Mouse (Mus musculus): ENCODE data around the gene 4930513O06Rik. TPM values are rescaled to one million over a fixed set of nuclear protein-coding genes. Genes with fewer than 3 reads are reported as not detected.

4930513O06Rik gene
- not detected in 2 replicates for polyA plus RNA-seq (2012; ENCODE audit: insufficient read depth, low replicate concordance)

DNA sequence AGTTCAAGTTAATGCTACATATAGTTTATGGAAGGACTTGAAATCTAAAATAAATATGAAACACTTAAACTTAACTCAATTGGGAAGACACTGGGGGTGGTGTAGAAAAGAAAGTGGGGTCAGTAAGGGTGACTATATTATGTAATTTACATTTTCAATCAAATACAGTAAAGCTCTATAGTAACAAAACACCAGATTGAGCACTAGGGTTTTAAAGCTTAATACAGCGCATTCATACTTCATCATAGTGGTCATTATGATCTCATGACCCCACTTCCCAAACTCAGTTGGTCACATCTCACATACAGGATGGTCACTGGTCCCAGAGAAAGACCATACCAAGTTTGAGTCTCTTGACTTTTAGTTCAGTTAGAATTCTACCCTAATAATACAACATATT lies at the start of gene 4930513O06Rik:
Gene 4930513O06Rik, plus strand, starts transcription at position 301 of the 400 bp plus-strand sequence.
- TF ChIP-seq FLI1 (IDR thresholded peaks at IDR 0.05; ENCODE audit: low read length) (no peak), GATA1 (IDR thresholded peaks at IDR 0.05; ENCODE audit: borderline replicate concordance, low read length) (no peak)
- no peak within 1 kb of the TSS for H3K4me3 ChIP-seq (replicated peaks)
- H3K4me1 ChIP-seq: no peaks in the 10 kb centered on the region
- H3K36me3 ChIP-seq (replicated peaks; ENCODE audit: low read length): no peaks in the 10 kb centered on the region
- no peaks in the 10 kb centered on the region for H3K9me3 ChIP-seq
- H3K27me3 ChIP-seq (replicated peaks): peaks cover 2% of the 10 kb centered on the region

DNA sequence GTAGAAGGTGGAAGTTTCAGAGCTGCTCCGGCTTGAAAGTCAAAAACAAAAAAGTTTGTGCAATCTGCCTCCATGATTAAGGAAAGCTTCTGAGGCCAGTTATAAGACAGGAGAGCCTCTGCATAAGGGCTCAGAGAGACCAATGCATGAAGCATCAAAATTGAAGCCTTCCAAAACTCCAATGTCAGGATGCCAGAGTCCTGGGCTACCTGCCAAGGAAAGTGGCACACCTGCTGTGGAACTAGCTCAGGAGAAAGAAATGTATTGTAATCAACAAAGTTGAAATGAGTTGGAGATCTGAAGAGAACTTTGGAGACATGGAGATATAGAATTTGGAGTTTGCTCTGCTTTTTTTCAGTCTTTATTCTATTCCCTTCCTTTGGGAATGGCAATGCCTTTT lies 48.4 kb upstream of the 4930513O06Rik start:
- Histone ChIP-seq H3K4me1 (no peaks in the 10 kb centered on the region), H3K27me3 (replicated peaks) (no peaks in the 10 kb centered on the region), H3K4me3 (replicated peaks) (no peak overlapping the region), H3K36me3 (replicated peaks; ENCODE audit: low read length) (no peaks in the 10 kb centered on the region), H3K9me3 (no peaks in the 10 kb centered on the region)
- TF ChIP-seq GATA1 (IDR thresholded peaks at IDR 0.05; ENCODE audit: borderline replicate concordance, low read length): no peak
- no peak for TF ChIP-seq FLI1 (IDR thresholded peaks at IDR 0.05; ENCODE audit: low read length)

DNA sequence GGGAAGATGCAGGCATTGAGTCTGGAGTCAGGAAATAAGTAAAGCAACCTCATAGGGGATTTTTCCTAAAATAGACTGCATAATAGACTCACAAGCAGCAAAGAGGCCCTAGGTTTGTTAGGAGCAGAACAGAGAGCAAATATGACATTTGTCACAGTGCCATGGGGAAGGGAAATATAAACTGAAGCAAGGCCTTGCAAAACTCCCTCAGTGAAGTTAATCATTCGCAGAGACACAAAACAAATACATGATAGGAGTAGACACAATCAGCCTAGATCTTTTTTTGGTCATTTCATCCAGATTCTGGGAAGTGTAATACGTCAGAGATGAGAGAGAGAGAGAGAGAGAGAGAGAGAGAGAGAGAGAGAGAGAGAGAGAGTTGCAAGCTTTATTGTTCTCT lies 46.7 kb upstream of the 4930513O06Rik start:
- no peaks in the 10 kb centered on the region for H3K4me1 ChIP-seq

DNA sequence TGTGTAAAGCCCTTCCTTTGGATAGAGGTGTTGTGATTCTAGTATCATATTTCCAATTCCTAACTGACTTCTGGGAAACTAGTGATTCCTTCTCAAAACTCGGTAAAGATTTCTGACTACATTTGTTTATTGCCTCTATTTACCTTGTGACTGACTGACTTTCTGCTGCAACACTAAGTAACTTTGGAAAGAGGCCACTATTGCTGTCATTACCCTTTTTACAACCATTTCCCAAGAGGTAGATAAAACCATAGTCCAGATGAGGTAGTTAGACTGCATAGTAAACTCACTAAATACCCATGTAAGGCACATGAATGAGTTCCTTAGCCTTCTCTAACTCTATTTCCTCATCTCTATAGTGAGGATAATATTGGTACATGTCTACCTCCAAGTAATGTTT lies 44.9 kb upstream of the 4930513O06Rik start:
- H3K4me3 ChIP-seq (replicated peaks): no peak overlapping the region
- no peak for TF ChIP-seq GATA1 (IDR thresholded peaks at IDR 0.05; ENCODE audit: borderline replicate concordance, low read length)
- TF ChIP-seq FLI1 (IDR thresholded peaks at IDR 0.05; ENCODE audit: low read length): no peak

More for the DNA sequence above, 46.7 kb upstream of the 4930513O06Rik start:
- H3K9me3 ChIP-seq: no peaks in the 10 kb centered on the region
- no peaks in the 10 kb centered on the region for H3K36me3 ChIP-seq (replicated peaks; ENCODE audit: low read length)
- no peak overlapping the region for H3K4me3 ChIP-seq (replicated peaks)
- H3K27me3 ChIP-seq (replicated peaks): no peaks in the 10 kb centered on the region
- TF ChIP-seq GATA1 (IDR thresholded peaks at IDR 0.05; ENCODE audit: borderline replicate concordance, low read length): no peak
- no peak for TF ChIP-seq FLI1 (IDR thresholded peaks at IDR 0.05; ENCODE audit: low read length)

DNA sequence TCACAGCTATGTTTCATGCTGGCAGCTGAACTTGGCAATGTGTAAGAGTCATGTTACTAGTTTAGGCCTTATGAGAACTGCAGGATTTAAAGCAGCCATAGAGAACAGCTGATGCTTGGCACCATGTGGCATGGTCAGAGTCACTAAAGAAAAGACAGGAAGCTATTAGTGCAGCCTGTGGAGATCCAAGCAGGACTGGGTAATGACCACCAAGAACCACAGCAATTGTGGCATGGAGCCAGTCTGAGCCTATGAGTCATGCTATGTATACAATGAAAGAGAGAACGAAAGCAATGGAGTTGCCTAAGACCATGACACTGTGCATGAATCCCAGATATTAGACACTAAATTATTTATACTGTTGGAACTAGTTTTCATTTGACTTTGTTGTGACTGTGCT lies 34.1 kb upstream of the 4930513O06Rik start:
- Histone ChIP-seq H3K36me3 (replicated peaks; ENCODE audit: low read length) (no peaks in the 10 kb centered on the region), H3K9me3 (no peaks in the 10 kb centered on the region), H3K4me3 (replicated peaks) (no peak overlapping the region), H3K4me1 (no peaks in the 10 kb centered on the region), H3K27me3 (replicated peaks) (no peaks in the 10 kb centered on the region)
- TF ChIP-seq GATA1 (IDR thresholded peaks at IDR 0.05; ENCODE audit: borderline replicate concordance, low read length) (no peak), FLI1 (IDR thresholded peaks at IDR 0.05; ENCODE audit: low read length) (no peak)

More for the DNA sequence above, 44.9 kb upstream of the 4930513O06Rik start:
- Histone ChIP-seq H3K36me3 (replicated peaks; ENCODE audit: low read length) (no peaks in the 10 kb centered on the region), H3K27me3 (replicated peaks) (no peaks in the 10 kb centered on the region), H3K9me3 (no peaks in the 10 kb centered on the region), H3K4me1 (no peaks in the 10 kb centered on the region)

- no peaks in the 10 kb centered on the region for H3K9me3 ChIP-seq
- no peak for TF ChIP-seq FLI1 (IDR thresholded peaks at IDR 0.05; ENCODE audit: low read length)
- TF ChIP-seq GATA1 (IDR thresholded peaks at IDR 0.05; ENCODE audit: borderline replicate concordance, low read length): no peak
- H3K4me1 ChIP-seq: no peaks in the 10 kb centered on the region
- no peaks in the 10 kb centered on the region for H3K27me3 ChIP-seq (replicated peaks)
- no peaks in the 10 kb centered on the region for H3K36me3 ChIP-seq (replicated peaks; ENCODE audit: low read length)
- H3K4me3 ChIP-seq (replicated peaks): no peak overlapping the region
Measured at GRCm38 (mm10) chrX:139053149-139053548, 32.9 kb upstream of the 4930513O06Rik start.

DNA sequence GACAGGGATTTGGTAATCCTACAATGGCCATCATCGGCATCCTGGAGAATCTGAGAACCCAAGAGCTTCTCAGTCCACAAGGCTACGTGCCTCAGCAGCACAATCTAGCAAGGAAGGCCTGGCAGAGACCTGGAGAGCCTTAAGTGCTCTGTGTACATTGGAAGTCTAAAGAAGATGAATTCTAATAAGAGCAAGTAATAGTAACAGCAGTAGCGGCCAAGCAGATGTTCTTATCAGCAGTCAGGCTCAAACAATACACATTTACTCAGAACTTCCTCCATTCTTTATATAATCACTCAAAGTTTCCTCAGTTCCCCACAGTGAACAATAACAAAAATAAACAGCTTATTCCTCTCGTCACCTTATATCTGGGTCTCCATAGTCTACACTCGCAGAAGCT lies 22.0 kb upstream of the 4930513O06Rik start:
- Histone ChIP-seq H3K4me3 (replicated peaks) (no peak overlapping the region), H3K27me3 (replicated peaks) (no peaks in the 10 kb centered on the region), H3K9me3 (no peaks in the 10 kb centered on the region), H3K4me1 (no peaks in the 10 kb centered on the region), H3K36me3 (replicated peaks; ENCODE audit: low read length) (no peaks in the 10 kb centered on the region)
- TF ChIP-seq GATA1 (IDR thresholded peaks at IDR 0.05; ENCODE audit: borderline replicate concordance, low read length) (no peak), FLI1 (IDR thresholded peaks at IDR 0.05; ENCODE audit: low read length) (no peak)

GRCm38 (mm10) chrX:139078493-139078892 lies 7.5 kb upstream of the 4930513O06Rik start:
- Histone ChIP-seq H3K27me3 (replicated peaks) (no peaks in the 10 kb centered on the region), H3K4me1 (no peaks in the 10 kb centered on the region), H3K36me3 (replicated peaks; ENCODE audit: low read length) (no peaks in the 10 kb centered on the region), H3K4me3 (replicated peaks) (no peak overlapping the region), H3K9me3 (no peaks in the 10 kb centered on the region)
- TF ChIP-seq FLI1 (IDR thresholded peaks at IDR 0.05; ENCODE audit: low read length) (no peak), GATA1 (IDR thresholded peaks at IDR 0.05; ENCODE audit: borderline replicate concordance, low read length) (no peak)

DNA sequence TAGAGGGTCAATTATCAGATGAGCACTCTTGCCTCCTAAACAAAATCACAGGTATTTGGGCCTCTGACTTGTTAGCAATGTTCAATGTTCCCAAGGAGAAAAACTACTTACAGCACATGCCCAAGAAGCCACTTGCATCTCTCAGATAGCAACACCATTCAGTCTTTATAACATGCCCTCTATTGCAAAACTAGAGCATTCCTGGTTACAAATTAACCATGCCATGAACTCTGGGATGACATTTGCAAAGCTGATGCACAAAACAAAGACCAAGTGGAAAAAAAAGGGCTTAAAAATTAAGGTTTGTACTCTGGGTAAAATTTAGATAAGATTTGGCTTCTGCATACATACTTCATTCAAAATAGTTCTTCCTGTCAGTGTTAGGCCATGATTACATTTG lies 966 bp upstream of the 4930513O06Rik start, which contains the start of gene Serpina7:
Gene Serpina7, minus strand, starts transcription at position 160 of the 400 bp plus-strand sequence.
- no peaks in the 10 kb centered on the region for H3K4me1 ChIP-seq
- TF ChIP-seq GATA1 (IDR thresholded peaks at IDR 0.05; ENCODE audit: borderline replicate concordance, low read length): no peak
- TF ChIP-seq FLI1 (IDR thresholded peaks at IDR 0.05; ENCODE audit: low read length): no peak
- peaks cover 2% of the 10 kb centered on the region for H3K27me3 ChIP-seq (replicated peaks)
- no peak within 1 kb of the TSS for H3K4me3 ChIP-seq (replicated peaks)
- no peaks in the 10 kb centered on the region for H3K9me3 ChIP-seq
- no peaks in the 10 kb centered on the region for H3K36me3 ChIP-seq (replicated peaks; ENCODE audit: low read length)

DNA sequence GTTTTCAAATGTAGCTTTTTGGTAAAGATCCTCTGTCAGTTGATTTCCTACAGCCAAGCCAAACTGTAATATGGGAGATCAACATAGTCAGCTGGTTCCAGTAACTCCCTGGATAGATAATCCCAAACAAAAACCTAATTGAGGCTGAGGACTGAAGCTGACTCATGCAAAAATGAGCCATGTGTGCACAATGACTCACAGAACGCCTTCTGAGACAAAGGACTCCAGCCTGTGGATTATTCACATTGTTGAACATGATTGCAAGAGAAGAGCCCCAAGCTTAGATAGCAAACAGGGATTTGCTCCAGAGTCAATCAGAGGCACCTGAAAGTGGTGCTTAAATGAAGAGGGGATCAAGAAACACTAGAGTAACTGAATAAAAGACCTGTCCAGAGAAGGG lies 11.2 kb downstream of the 4930513O06Rik start:
- Histone ChIP-seq H3K9me3 (no peaks in the 10 kb centered on the region), H3K36me3 (replicated peaks; ENCODE audit: low read length) (no peaks in the 10 kb centered on the region), H3K4me1 (no peaks in the 10 kb centered on the region), H3K27me3 (replicated peaks) (no peaks in the 10 kb centered on the region), H3K4me3 (replicated peaks) (no peak overlapping the region)
- TF ChIP-seq FLI1 (IDR thresholded peaks at IDR 0.05; ENCODE audit: low read length) (no peak), GATA1 (IDR thresholded peaks at IDR 0.05; ENCODE audit: borderline replicate concordance, low read length) (no peak)

GRCm38 (mm10) chrX:139134031-139134430 lies 48.0 kb downstream of the 4930513O06Rik start:
- Histone ChIP-seq H3K9me3 (no peaks in the 10 kb centered on the region), H3K36me3 (replicated peaks; ENCODE audit: low read length) (no peaks in the 10 kb centered on the region), H3K4me1 (no peaks in the 10 kb centered on the region), H3K4me3 (replicated peaks) (no peak overlapping the region), H3K27me3 (replicated peaks) (peaks cover 1% of the 10 kb centered on the region)
- TF ChIP-seq FLI1 (IDR thresholded peaks at IDR 0.05; ENCODE audit: low read length) (no peak), GATA1 (IDR thresholded peaks at IDR 0.05; ENCODE audit: borderline replicate concordance, low read length) (no peak)

Other genes starting within 250 kb of the 4930513O06Rik start
- gene Nrk, start 171.8 kb upstream of the 4930513O06Rik start, polyA plus RNA-seq (2012; ENCODE audit: insufficient read depth, low replicate concordance): 1.9 TPM in 1 of 2 replicates, not detected in the other
- not detected in 2 replicates for gene Serpina7, start 1.0 kb upstream of the 4930513O06Rik start, polyA plus RNA-seq (2012; ENCODE audit: insufficient read depth, low replicate concordance)
- gene 4933428M09Rik, start 93.0 kb downstream of the 4930513O06Rik start, polyA plus RNA-seq (2012; ENCODE audit: insufficient read depth, low replicate concordance): 0.39 TPM in 1 of 2 replicates, not detected in the other
- not detected in 2 replicates for gene Mum1l1, start 123.8 kb downstream of the 4930513O06Rik start, polyA plus RNA-seq (2012; ENCODE audit: insufficient read depth, low replicate concordance)
- not detected in 2 replicates for gene Trap1a, start 247.4 kb downstream of the 4930513O06Rik start, polyA plus RNA-seq (2012; ENCODE audit: insufficient read depth, low replicate concordance)